Mouse (Mus musculus) myocyte (in vitro differentiated cells): ENCODE results near the gene Pomt2.

Source experiments
- POLR2A ChIP-seq: IDR thresholded peaks from one replicate; pipeline ENCODE4 v1.6.1; 2011; ENCODE audit warnings: low read depth, mild to moderate bottlenecking, control low read depth, moderate library complexity; ENCODE audit not compliant: insufficient read length
- USF1 ChIP-seq: IDR thresholded peaks from one replicate; pipeline ENCODE4 v1.6.1; 2011; ENCODE audit warnings: low read depth, mild to moderate bottlenecking, control low read depth, moderate library complexity

GRCm38 (mm10) chr12:87121918-87122589, 25.7 kb downstream of the Pomt2 start:
- TF ChIP-seq USF1 (no peak), POLR2A (no peak)
